Mouse (Mus musculus) kidney, embryonic 15.5 days (tissue): ENCODE data around the gene Disp1. TPM values are rescaled to one million over a fixed set of nuclear protein-coding genes. Genes with fewer than 3 reads are reported as not detected.

Experiments used
- ATAC-seq: fragments of 200-750 bp; cut with Nextera tagmentation; replicated peaks from 2 replicates; pipeline ENCODE4 v1.8.0; 2017; ENCODE audit warnings: moderate TSS enrichment; ENCODE audit not compliant: low FRiP score
- H3K27ac ChIP-seq: fragments of 300-500 bp; sonication (generic); 2 replicates; pipeline ENCODE4 v1.5.1; 2015; ENCODE audit warnings: mild to moderate bottlenecking, inconsistent platforms
- H3K27me3 ChIP-seq: fragments of 300-500 bp; sonication (generic); 2 replicates; pipeline ENCODE4 v1.6.1; 2015; ENCODE audit warnings: inconsistent platforms
- H3K36me3 ChIP-seq: fragments of 300-500 bp; sonication (generic); 2 replicates; pipeline ENCODE4 v1.6.1; 2015; ENCODE audit warnings: inconsistent platforms
- H3K4me1 ChIP-seq: fragments of 300-500 bp; sonication (generic); 2 replicates; pipeline ENCODE4 v1.6.1; 2015; ENCODE audit warnings: inconsistent platforms
- H3K4me2 ChIP-seq: fragments of 300-500 bp; sonication (generic); 2 replicates; pipeline ENCODE4 v1.6.1; 2015; ENCODE audit warnings: moderate library complexity, mild to moderate bottlenecking, inconsistent platforms
- H3K4me3 ChIP-seq: fragments of 300-500 bp; sonication (generic); replicated peaks from 2 replicates; pipeline ENCODE4 v1.5.1; 2015; ENCODE audit warnings: mild to moderate bottlenecking, inconsistent platforms
- H3K9ac ChIP-seq: fragments of 300-500 bp; sonication (generic); 2 replicates; pipeline ENCODE4 v1.6.1; 2015; ENCODE audit warnings: mild to moderate bottlenecking, inconsistent platforms
- H3K9me3 ChIP-seq: fragments of 300-500 bp; sonication (generic); replicated peaks from 2 replicates; pipeline ENCODE4 v1.6.1; 2016; ENCODE audit warnings: inconsistent platforms
- WGBS: fragments of 180-500 bp; shearing (Covaris S2); methylation state at CpG from one replicate; pipeline ENCODE4 v1.1.7; 2015; ENCODE audit warnings: mixed read lengths; 5-methylcytosine and 5-hydroxymethylcytosine counted together
- polyA plus RNA-seq: library from polyadenylated mRNA; unstranded; fragments of >200 nt; fragmentation: Nextera tagmentation; extraction: Ambion mirVana; gene quantifications from 2 replicates; pipeline ENCODE4 v1.2.1, GENCODE M21; 2015

Gene Disp1
- polyA plus RNA-seq, 1 experiment from 2014 or later: 15.3 TPM

GRCm38 (mm10) chr1:183233679-183234174 lies 12.4 kb upstream of the Disp1 start:
- H3K4me3 ChIP-seq: no peak overlapping the region
- no peaks in the 10 kb centered on the region for H3K9me3 ChIP-seq
- H3K4me2 ChIP-seq: no peak overlapping the region
- no peaks in the 10 kb centered on the region for H3K36me3 ChIP-seq
- peak; percentile 69 for ATAC-seq
- H3K27ac ChIP-seq: 0 out of 2 replicates have a peak overlapping the region, but pooled peaks have one; percentile 7
- no peak overlapping the region for H3K9ac ChIP-seq
- H3K27me3 ChIP-seq: no peaks in the 10 kb centered on the region
- H3K4me1 ChIP-seq: peaks cover 21% of the 10 kb centered on the region
- WGBS: 30% methylated on average over 11 of the region's 11 CpGs

GRCm38 (mm10) chr1:183232985-183233678 lies 11.8 kb upstream of the Disp1 start:
- no peaks in the 10 kb centered on the region for H3K27me3 ChIP-seq
- H3K9me3 ChIP-seq: no peaks in the 10 kb centered on the region
- peaks cover 26% of the 10 kb centered on the region for H3K4me1 ChIP-seq
- H3K9ac ChIP-seq: no peak overlapping the region
- H3K27ac ChIP-seq: 0 out of 2 replicates have a peak overlapping the region, but pooled peaks have one; percentile 7
- WGBS: 64% methylated on average over 7 of the region's 7 CpGs
- no peak overlapping the region for H3K4me2 ChIP-seq
- H3K4me3 ChIP-seq: no peak overlapping the region
- ATAC-seq: 0 out of 2 replicates have a peak, but pooled peaks have one; percentile 29
- no peaks in the 10 kb centered on the region for H3K36me3 ChIP-seq

GRCm38 (mm10) chr1:183227469-183227868 lies 6.1 kb upstream of the Disp1 start:
- no peak for ATAC-seq
- H3K9ac ChIP-seq: no peak overlapping the region

GRCm38 (mm10) chr1:183219021-183219420 lies 2.3 kb downstream of the Disp1 start:
- WGBS: 94% methylated on average over 6 of the region's 6 CpGs
- Histone ChIP-seq H3K4me2 (no peak overlapping the region), H3K4me1 (peaks cover 12% of the 10 kb centered on the region), H3K27ac (no peak overlapping the region), H3K4me3 (no peak overlapping the region), H3K9me3 (no peaks in the 10 kb centered on the region), H3K36me3 (no peaks in the 10 kb centered on the region), H3K27me3 (no peaks in the 10 kb centered on the region), H3K9ac (no peak overlapping the region)
- ATAC-seq: no peak

More at GRCm38 (mm10) chr1:183227469-183227868, 6.1 kb upstream of the Disp1 start:
- no peaks in the 10 kb centered on the region for H3K9me3 ChIP-seq
- 84% methylated on average over 7 of the region's 7 CpGs for WGBS
- H3K36me3 ChIP-seq: no peaks in the 10 kb centered on the region
- H3K27me3 ChIP-seq: no peaks in the 10 kb centered on the region
- no peak overlapping the region for H3K4me2 ChIP-seq
- peaks cover 12% of the 10 kb centered on the region for H3K4me1 ChIP-seq
- H3K4me3 ChIP-seq: no peak overlapping the region
- H3K27ac ChIP-seq: no peak overlapping the region

GRCm38 (mm10) chr1:183216691-183217090 lies 4.6 kb downstream of the Disp1 start:
- H3K4me3 ChIP-seq: no peak overlapping the region
- H3K36me3 ChIP-seq: no peaks in the 10 kb centered on the region
- no peak overlapping the region for H3K9ac ChIP-seq
- H3K4me1 ChIP-seq: peaks cover 18% of the 10 kb centered on the region
- no peak for ATAC-seq
- no peaks in the 10 kb centered on the region for H3K9me3 ChIP-seq
- H3K4me2 ChIP-seq: no peak overlapping the region
- WGBS: 77% methylated on average over 4 of the region's 4 CpGs
- H3K27me3 ChIP-seq: no peaks in the 10 kb centered on the region
- no peak overlapping the region for H3K27ac ChIP-seq

- 87% methylated on average over 6 of the region's 6 CpGs for WGBS
- H3K9ac ChIP-seq: no peak overlapping the region
- no peak for ATAC-seq
- no peak overlapping the region for H3K4me2 ChIP-seq
- no peaks in the 10 kb centered on the region for H3K9me3 ChIP-seq
- H3K4me1 ChIP-seq: peaks cover 14% of the 10 kb centered on the region
- H3K27ac ChIP-seq: no peak overlapping the region
- H3K4me3 ChIP-seq: no peak overlapping the region
- H3K27me3 ChIP-seq: no peaks in the 10 kb centered on the region
- H3K36me3 ChIP-seq: no peaks in the 10 kb centered on the region
Measured at GRCm38 (mm10) chr1:183215706-183216105, 5.6 kb downstream of the Disp1 start.

GRCm38 (mm10) chr1:183213850-183214249 lies 7.5 kb downstream of the Disp1 start:
- 90% methylated on average over 6 of the region's 6 CpGs for WGBS
- no peak for ATAC-seq

GRCm38 (mm10) chr1:183212757-183213211 lies 8.5 kb downstream of the Disp1 start:
- Histone ChIP-seq H3K4me3 (no peak overlapping the region), H3K27ac (no peak overlapping the region), H3K9me3 (no peaks in the 10 kb centered on the region), H3K27me3 (no peaks in the 10 kb centered on the region), H3K36me3 (no peaks in the 10 kb centered on the region), H3K4me1 (peaks cover 14% of the 10 kb centered on the region), H3K9ac (no peak overlapping the region), H3K4me2 (no peak overlapping the region)
- no peak for ATAC-seq
- 71% methylated on average over 6 of the region's 6 CpGs for WGBS

More at GRCm38 (mm10) chr1:183213850-183214249, 7.5 kb downstream of the Disp1 start:
- H3K27ac ChIP-seq: no peak overlapping the region
- H3K36me3 ChIP-seq: no peaks in the 10 kb centered on the region
- no peak overlapping the region for H3K9ac ChIP-seq
- no peaks in the 10 kb centered on the region for H3K27me3 ChIP-seq
- H3K9me3 ChIP-seq: no peaks in the 10 kb centered on the region
- no peak overlapping the region for H3K4me2 ChIP-seq
- H3K4me3 ChIP-seq: no peak overlapping the region
- 0 out of 2 replicates have a peak, but pooled peaks cover 7% of the 10 kb centered on the region for H3K4me1 ChIP-seq

GRCm38 (mm10) chr1:183210115-183210514 lies 11.2 kb downstream of the Disp1 start:
- ATAC-seq: no peak
- Histone ChIP-seq H3K4me3 (no peak overlapping the region), H3K9me3 (no peaks in the 10 kb centered on the region), H3K9ac (no peak overlapping the region), H3K27me3 (no peaks in the 10 kb centered on the region), H3K36me3 (no peaks in the 10 kb centered on the region), H3K4me2 (no peak overlapping the region), H3K27ac (no peak overlapping the region), H3K4me1 (peaks cover 22% of the 10 kb centered on the region)
- WGBS: 92% methylated on average over 8 of the region's 8 CpGs

- ATAC-seq: no peak
Measured at GRCm38 (mm10) chr1:183207623-183208022, 13.7 kb downstream of the Disp1 start.

GRCm38 (mm10) chr1:183207141-183207540 lies 14.2 kb downstream of the Disp1 start:
- no peak for ATAC-seq
- no peak overlapping the region for H3K27ac ChIP-seq
- no peaks in the 10 kb centered on the region for H3K27me3 ChIP-seq
- no peaks in the 10 kb centered on the region for H3K36me3 ChIP-seq
- H3K4me1 ChIP-seq: peaks cover 18% of the 10 kb centered on the region
- H3K9me3 ChIP-seq: no peaks in the 10 kb centered on the region
- H3K9ac ChIP-seq: no peak overlapping the region
- WGBS: 87% methylated on average over 3 of the region's 3 CpGs
- no peak overlapping the region for H3K4me3 ChIP-seq
- no peak overlapping the region for H3K4me2 ChIP-seq

More at GRCm38 (mm10) chr1:183207623-183208022, 13.7 kb downstream of the Disp1 start:
- WGBS: 83% methylated on average over 6 of the region's 6 CpGs
- Histone ChIP-seq H3K9ac (no peak overlapping the region), H3K4me3 (no peak overlapping the region), H3K36me3 (no peaks in the 10 kb centered on the region), H3K4me2 (no peak overlapping the region), H3K27ac (no peak overlapping the region), H3K27me3 (no peaks in the 10 kb centered on the region), H3K4me1 (peaks cover 19% of the 10 kb centered on the region), H3K9me3 (no peaks in the 10 kb centered on the region)

GRCm38 (mm10) chr1:183200926-183201325 lies 20.4 kb downstream of the Disp1 start:
- H3K4me2 ChIP-seq: no peak overlapping the region
- no peaks in the 10 kb centered on the region for H3K9me3 ChIP-seq
- no peak overlapping the region for H3K9ac ChIP-seq
- no peak overlapping the region for H3K27ac ChIP-seq
- no peaks in the 10 kb centered on the region for H3K27me3 ChIP-seq
- 81% methylated on average over 5 of the region's 5 CpGs for WGBS
- no peak overlapping the region for H3K4me3 ChIP-seq
- no peaks in the 10 kb centered on the region for H3K36me3 ChIP-seq
- no peak for ATAC-seq
- H3K4me1 ChIP-seq: 0 out of 2 replicates have a peak, but pooled peaks cover 2% of the 10 kb centered on the region
